Mouse (Mus musculus): ENCODE data around the gene Kansl1. TPM values are rescaled to one million over a fixed set of nuclear protein-coding genes. Genes with fewer than 3 reads are reported as not detected.

The Kansl1 gene
- polyA plus RNA-seq (2012; rRNA removed; ENCODE audit: low replicate concordance), result 74.3 and 153 TPM in 2 replicates

GRCm38 (mm10) chr11:104468751-104469268, at the start of gene Kansl1:
Gene Kansl1, minus strand, starts transcription at chr11:104468861.

Other genes with a start within 250 kb of the Kansl1 start
- gene Mapt, start 237.5 kb downstream of the Kansl1 start, polyA plus RNA-seq (2012; rRNA removed; ENCODE audit: low replicate concordance), result 0.96 and 6.4 TPM in 2 replicates
- gene Cdc27, start 81.8 kb upstream of the Kansl1 start, polyA plus RNA-seq (2012; rRNA removed; ENCODE audit: low replicate concordance), result 3.6 and 10.5 TPM in 2 replicates
- gene Myl4, start 81.8 kb upstream of the Kansl1 start, polyA plus RNA-seq (2012; rRNA removed; ENCODE audit: low replicate concordance), result 3.6 and 4.8 TPM in 2 replicates
- 12.0 and 12.7 TPM in 2 replicates for gene Itgb3, start 139.1 kb upstream of the Kansl1 start, polyA plus RNA-seq (2012; rRNA removed; ENCODE audit: low replicate concordance)
- gene Gm11639, start 216.8 kb upstream of the Kansl1 start, polyA plus RNA-seq (2012; rRNA removed; ENCODE audit: low replicate concordance), result not detected in 2 replicates

Measured in mammary gland, adult 2 months (tissue).